Mouse (Mus musculus) liver, adult 2 months (tissue): ENCODE data around the gene Enoph1.

Source experiments
- CTCF ChIP-seq: fragments of 200-500 bp; IDR thresholded peaks from 2 replicates; pipeline ENCODE4 v1.5.1; 2011; ENCODE audit warnings: low read depth, low read length, control low read depth
- POLR2A ChIP-seq: fragments of 200-500 bp; IDR thresholded peaks from 2 replicates; pipeline ENCODE4 v1.6.1; 2011; ENCODE audit warnings: low read length, control low read depth; ENCODE audit not compliant: insufficient read depth; ENCODE audit errors: extremely low read depth

DNA sequence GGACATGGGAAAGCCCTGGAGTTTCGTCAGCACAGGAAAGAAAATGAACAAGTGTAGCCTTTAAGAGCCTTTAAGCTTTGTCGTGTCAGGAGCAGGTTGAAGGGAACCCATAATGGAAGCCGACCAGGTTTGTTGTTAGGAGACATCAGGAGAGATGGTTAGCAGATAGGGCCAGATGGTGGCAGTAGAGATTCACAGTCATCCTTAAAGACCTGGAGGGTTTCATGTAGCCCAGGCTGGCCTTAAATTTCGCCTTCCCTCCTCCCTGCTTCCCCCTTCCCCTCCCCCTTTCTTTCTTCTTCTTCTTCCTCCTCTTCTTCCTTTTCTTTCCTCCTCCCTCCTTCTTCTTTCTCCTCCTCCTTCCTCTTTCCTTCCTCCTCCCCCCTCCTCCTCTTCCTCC, 34.8 kb downstream of the Enoph1 start:
- TF ChIP-seq POLR2A (no peak), CTCF (no peak)
